Mouse (Mus musculus) liver, embryonic 11.5 days (tissue): ENCODE data around the gene Scand1. TPM values are rescaled to one million over a fixed set of nuclear protein-coding genes. Genes with fewer than 3 reads are reported as not detected.

ENCODE experiments used
- ATAC-seq: fragments of 200-750 bp; cut with Nextera tagmentation; replicated peaks from 2 replicates; pipeline ENCODE4 v1.8.0; 2017; ENCODE audit warnings: moderate number of reproducible peaks, mild to moderate bottlenecking, moderate TSS enrichment, moderate library complexity; ENCODE audit not compliant: low FRiP score
- DNase-seq: peaks from one replicate; pipeline ENCODE4 v3.0.0-alpha.2; 2017; ENCODE audit warnings: low spot score
- H3K27ac ChIP-seq: fragments of 300-500 bp; sonication (generic); 2 replicates; pipeline ENCODE4 v1.5.1; 2014; ENCODE audit warnings: mild to moderate bottlenecking, low read depth, low read length, control low read depth
- H3K27me3 ChIP-seq: fragments of 300-500 bp; sonication (generic); replicated peaks from 2 replicates; pipeline ENCODE4 v1.6.1; 2014; ENCODE audit warnings: low read length, mixed read lengths; ENCODE audit not compliant: control insufficient read depth, insufficient read depth
- H3K36me3 ChIP-seq: fragments of 300-500 bp; sonication (generic); 2 replicates; pipeline ENCODE4 v1.6.1; 2014; ENCODE audit warnings: mild to moderate bottlenecking, low read length, moderate library complexity, mixed read lengths; ENCODE audit not compliant: control insufficient read depth, insufficient read depth
- H3K4me1 ChIP-seq: fragments of 300-500 bp; sonication (generic); replicated peaks from 2 replicates; pipeline ENCODE4 v1.6.1; 2014; ENCODE audit warnings: low read length, mixed read lengths; ENCODE audit not compliant: control insufficient read depth, insufficient read depth
- H3K4me2 ChIP-seq: fragments of 300-500 bp; sonication (generic); 2 replicates; pipeline ENCODE4 v1.6.1; 2014; ENCODE audit warnings: mild to moderate bottlenecking, control low read depth, moderate library complexity
- H3K4me3 ChIP-seq: fragments of 300-500 bp; sonication (generic); 2 replicates; pipeline ENCODE4 v1.5.1; 2014; ENCODE audit warnings: low read depth, low read length, control low read depth
- H3K9ac ChIP-seq: fragments of 300-500 bp; sonication (generic); 2 replicates; pipeline ENCODE4 v1.6.1; 2014; ENCODE audit warnings: low read depth, low read length, control low read depth
- H3K9me3 ChIP-seq: fragments of 300-500 bp; sonication (generic); 2 replicates; pipeline ENCODE4 v1.6.1; 2016; ENCODE audit warnings: low read length, inconsistent platforms, mixed read lengths; ENCODE audit not compliant: control insufficient read depth
- WGBS: fragments of 180-500 bp; shearing (Covaris S2); extraction: QIAGEN DNeasy Blood & Tissue Kit; methylation state at CpG from one replicate; pipeline ENCODE4 v1.1.7; 2014; 5-methylcytosine and 5-hydroxymethylcytosine counted together
- microRNA-seq: library from miRNA; unstranded; fragments of <30 nt; microRNA quantifications from one replicate; pipeline ENCODE4, GENCODE M21; 2017; ENCODE audit warnings: borderline number of aligned reads
- polyA plus RNA-seq: library from polyadenylated mRNA; unstranded; fragments of >200 nt; fragmentation: Nextera tagmentation; extraction: Ambion mirVana; gene quantifications from 2 replicates; pipeline ENCODE4 v1.2.1, GENCODE M21; 2014

Gene Scand1
- polyA plus RNA-seq, 1 experiment from 2014 or later = 63.6 TPM

DNA sequence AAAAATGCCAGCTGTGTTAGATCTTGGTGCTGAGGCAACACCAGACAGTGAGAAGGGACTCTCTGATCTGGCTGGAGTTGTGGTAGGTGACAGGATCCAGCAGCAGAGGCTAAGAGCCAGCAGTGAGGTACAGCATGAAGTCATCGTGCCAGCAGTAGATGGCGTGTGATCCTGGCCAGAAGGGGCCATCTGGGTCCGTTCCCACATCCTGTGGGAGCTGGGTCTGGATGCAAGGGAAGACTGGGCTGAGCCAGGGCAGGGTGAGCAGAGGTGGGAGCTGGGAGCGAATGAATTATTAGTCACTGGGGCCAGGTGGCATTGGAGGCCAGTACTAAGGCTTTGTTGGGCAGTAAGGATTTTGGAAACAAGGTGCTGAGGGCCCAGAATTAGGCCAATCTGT is 31.3 kb downstream of the Scand1 start:
- H3K27ac ChIP-seq = no peak overlapping the region
- no peak overlapping the region for H3K9ac ChIP-seq
- DNase-seq = no peak
- H3K4me3 ChIP-seq = no peak overlapping the region
- H3K4me2 ChIP-seq = no peak overlapping the region
- H3K36me3 ChIP-seq = peaks cover 6% of the 10 kb centered on the region; the same call in 1 of the 2 replicates
- WGBS = 78% methylated on average over 4 of the region's 4 CpGs
- no peak for ATAC-seq
- no peaks in the 10 kb centered on the region for H3K27me3 ChIP-seq
- H3K9me3 ChIP-seq = no peaks in the 10 kb centered on the region
- peaks cover 8% of the 10 kb centered on the region for H3K4me1 ChIP-seq

DNA sequence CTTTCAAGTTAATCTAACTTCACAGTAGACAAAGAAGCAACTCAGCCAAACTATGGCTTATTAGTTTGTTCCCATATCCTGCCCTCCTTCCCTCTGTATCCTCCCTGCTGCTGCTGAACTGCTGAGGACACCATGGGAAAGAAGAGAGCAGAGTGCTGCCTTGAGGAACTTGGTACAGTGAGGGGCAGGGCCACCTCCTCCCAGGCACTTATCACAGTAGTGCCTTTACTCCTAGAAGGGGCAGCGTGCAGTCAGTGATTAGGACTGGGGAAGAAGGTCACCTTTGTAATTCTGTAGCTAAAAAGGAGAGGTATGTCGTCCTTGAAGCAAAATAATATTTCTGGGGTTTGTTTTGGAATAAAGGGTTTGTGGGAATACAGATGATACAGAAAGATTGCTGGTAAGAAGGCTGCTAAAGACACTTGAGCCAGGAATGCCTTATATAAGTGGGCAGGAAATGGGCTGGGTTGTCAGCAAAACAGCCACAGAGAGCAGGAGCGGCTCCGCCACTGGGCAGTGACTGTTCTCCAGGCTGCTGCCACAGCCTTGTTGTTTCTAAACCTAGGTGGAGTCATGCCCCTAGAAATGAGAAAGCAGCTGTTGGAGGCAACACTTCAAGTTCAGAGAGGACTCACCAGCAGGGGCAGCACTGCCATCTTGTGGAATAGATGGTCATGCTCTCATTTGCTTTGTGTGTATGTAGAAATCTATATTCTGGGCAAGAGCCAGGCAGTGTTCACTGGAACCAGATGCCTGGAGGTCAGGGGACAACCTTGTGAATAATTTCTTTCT is 34.1 kb downstream of the Scand1 start:
- DNase-seq (peak; percentile 55), ATAC-seq (peak; percentile 54)
- Histone ChIP-seq H3K36me3 (peaks cover 12% of the 10 kb centered on the region), H3K27ac (no peak overlapping the region; the same call in 1 of the 2 replicates), H3K4me2 (0 out of 2 replicates have a peak overlapping the region, but pooled peaks have one; percentile 10), H3K9me3 (no peaks in the 10 kb centered on the region), H3K9ac (no peak overlapping the region; the same call in 1 of the 2 replicates), H3K4me3 (no peak overlapping the region), H3K4me1 (peaks cover 8% of the 10 kb centered on the region), H3K27me3 (no peaks in the 10 kb centered on the region)
- WGBS = 53% methylated on average over 4 of the region's 4 CpGs

- ATAC-seq (no peak), DNase-seq (no peak)
- Histone ChIP-seq H3K27me3 (no peaks in the 10 kb centered on the region), H3K27ac (no peak overlapping the region), H3K9me3 (no peaks in the 10 kb centered on the region), H3K9ac (no peak overlapping the region), H3K36me3 (peaks cover 7% of the 10 kb centered on the region; the same call in 1 of the 2 replicates), H3K4me2 (no peak overlapping the region), H3K4me3 (no peak overlapping the region), H3K4me1 (no peaks in the 10 kb centered on the region)
- WGBS = 90% methylated on average over 6 of the region's 6 CpGs
Measured at GRCm38 (mm10) chr2:156272553-156272952, 40.0 kb downstream of the Scand1 start.

- Histone ChIP-seq H3K27me3 (no peaks in the 10 kb centered on the region), H3K27ac (no peak overlapping the region), H3K9ac (no peak overlapping the region), H3K4me1 (no peaks in the 10 kb centered on the region), H3K4me3 (no peak overlapping the region), H3K9me3 (no peaks in the 10 kb centered on the region), H3K36me3 (peaks cover 4% of the 10 kb centered on the region), H3K4me2 (no peak overlapping the region)
- no peak for ATAC-seq
- 95% methylated on average over 9 of the region's 9 CpGs for WGBS
- DNase-seq = no peak
Measured at GRCm38 (mm10) chr2:156267636-156268035, 44.9 kb downstream of the Scand1 start.

- Histone ChIP-seq H3K27me3 (no peaks in the 10 kb centered on the region), H3K9ac (no peak overlapping the region), H3K36me3 (peaks cover 4% of the 10 kb centered on the region), H3K4me2 (no peak overlapping the region), H3K4me3 (no peak overlapping the region), H3K27ac (no peak overlapping the region), H3K4me1 (no peaks in the 10 kb centered on the region), H3K9me3 (no peaks in the 10 kb centered on the region)
- ATAC-seq (no peak), DNase-seq (no peak)
- WGBS = 88% methylated on average over 4 of the region's 4 CpGs
Measured at GRCm38 (mm10) chr2:156263204-156263893, 49.2 kb downstream of the Scand1 start.

Small RNA genes within 50 kb of the gene (microRNA-seq; reads per million reads assigned to microRNA genes)
- not detected for gene Gm22759

Other genes starting within 250 kb of the Scand1 start
- gene Spag4, start 247.5 kb downstream of the Scand1 start, polyA plus RNA-seq = 4.1 and 4.7 TPM in 2 replicates
- gene Cpne1, start 200.7 kb downstream of the Scand1 start, polyA plus RNA-seq = 55.8 and 62.5 TPM in 2 replicates
- gene Rbm12, start 200.7 kb downstream of the Scand1 start, polyA plus RNA-seq = 20.0 and 31.5 TPM in 2 replicates
- 10.8 and 12.1 TPM in 2 replicates for gene Gm28036, start 185.6 kb downstream of the Scand1 start, polyA plus RNA-seq
- 371 and 439 TPM in 2 replicates for gene Romo1, start 168.7 kb downstream of the Scand1 start, polyA plus RNA-seq
- gene Nfs1, start 168.5 kb downstream of the Scand1 start, polyA plus RNA-seq = 87.5 and 91.4 TPM in 2 replicates
- gene Rbm39, start 132.5 kb downstream of the Scand1 start, polyA plus RNA-seq = 485 and 514 TPM in 2 replicates
- gene Phf20, start 116.2 kb downstream of the Scand1 start, polyA plus RNA-seq = 33.8 and 42.9 TPM in 2 replicates
- gene Cnbd2, start 405 bp downstream of the Scand1 start, polyA plus RNA-seq = 2.6 and 2.9 TPM in 2 replicates
- gene Epb41l1, start 108.2 kb upstream of the Scand1 start, polyA plus RNA-seq = 1.4 and 1.5 TPM in 2 replicates
- 32.2 and 33.6 TPM in 2 replicates for gene Aar2, start 234.9 kb upstream of the Scand1 start, polyA plus RNA-seq